Mouse (Mus musculus) heart, embryonic 14.5 days (tissue): Measurements from ENCODE around the gene Gpatch2l. TPM values are rescaled to one million over a fixed set of nuclear protein-coding genes. Genes with fewer than 3 reads are reported as not detected.

Experiments
- ATAC-seq: fragments of 200-750 bp; cut with Nextera tagmentation; 2 replicates; pipeline ENCODE4 v1.8.0; 2017; ENCODE audit warnings: low read depth, moderate TSS enrichment; ENCODE audit not compliant: insufficient number of reproducible peaks, insufficient read depth, low FRiP score
- H3K27ac ChIP-seq, 2 experiments: fragments of 200-500 bp in 1 of 2; fragments of 300-500 bp in 1 of 2; sonication (generic) in 1 of 2; replicated peaks in 1 of 2; 2 replicates each; pipeline ENCODE4 v1.5.1; 2012 to 2014; ENCODE audit warnings: low read depth in 2 of 2, low read length in 2 of 2, control low read depth in 1 of 2, mild to moderate bottlenecking in 1 of 2, mixed read lengths in 1 of 2; ENCODE audit not compliant: control insufficient read depth in 1 of 2, insufficient read depth in 1 of 2
- H3K27me3 ChIP-seq: fragments of 300-500 bp; sonication (generic); 2 replicates; pipeline ENCODE4 v1.6.1; 2014; ENCODE audit warnings: mild to moderate bottlenecking, low read length, control low read depth; ENCODE audit not compliant: control insufficient read depth, insufficient read depth
- H3K36me3 ChIP-seq: fragments of 300-500 bp; sonication (generic); 2 replicates; pipeline ENCODE4 v1.6.1; 2014; ENCODE audit warnings: mild to moderate bottlenecking, control low read depth, low read length, mixed read lengths; ENCODE audit not compliant: control insufficient read depth, insufficient read depth
- H3K4me1 ChIP-seq, 2 experiments: fragments of 200-500 bp in 1 of 2; fragments of 300-500 bp in 1 of 2; sonication (generic) in 1 of 2; 2 replicates each; pipeline ENCODE4 v1.6.1; 2012 to 2014; ENCODE audit warnings: low read length in 2 of 2, control low read depth in 1 of 2, mixed read lengths in 1 of 2; ENCODE audit not compliant: control insufficient read depth in 2 of 2, insufficient read depth in 2 of 2
- H3K4me2 ChIP-seq: fragments of 300-500 bp; sonication (generic); 2 replicates; pipeline ENCODE4 v1.6.1; 2014; ENCODE audit warnings: mild to moderate bottlenecking, low read length
- H3K4me3 ChIP-seq, 2 experiments: fragments of 200-500 bp in 1 of 2; fragments of 300-500 bp in 1 of 2; sonication (generic) in 1 of 2; 2 replicates each; pipeline ENCODE4 v1.5.1; 2012 to 2014; ENCODE audit warnings: low read length in 2 of 2, mild to moderate bottlenecking in 2 of 2, control low read depth in 1 of 2, low read depth in 1 of 2, moderate library complexity in 1 of 2; ENCODE audit not compliant: control insufficient read depth in 1 of 2, insufficient read depth in 1 of 2
- H3K9ac ChIP-seq: fragments of 300-500 bp; sonication (generic); 2 replicates; pipeline ENCODE4 v1.6.1; 2014; ENCODE audit warnings: mild to moderate bottlenecking, low read length
- H3K9me3 ChIP-seq: fragments of 300-500 bp; sonication (generic); 2 replicates; pipeline ENCODE4 v1.6.1; 2016; ENCODE audit warnings: low read length, control low read depth; ENCODE audit not compliant: control insufficient read depth
- WGBS: fragments of 180-500 bp; shearing (Covaris S2); extraction: QIAGEN DNeasy Blood & Tissue Kit; methylation state at CpG from one replicate; pipeline ENCODE4 v1.1.7; 2014; 5-methylcytosine and 5-hydroxymethylcytosine counted together
- polyA plus RNA-seq: library from polyadenylated mRNA; unstranded; fragments of >200 nt; fragmentation: Nextera tagmentation; extraction: Ambion mirVana; gene quantifications from 2 replicates; pipeline ENCODE4 v1.2.1, GENCODE M21; 2014

Gpatch2l gene
- polyA plus RNA-seq, 1 experiment from 2014 or later = 13.7 TPM

- H3K27me3 ChIP-seq = no peaks in the 10 kb centered on the region
- H3K9me3 ChIP-seq = no peaks in the 10 kb centered on the region
- H3K9ac ChIP-seq = no peak overlapping the region
- peaks cover 15% of the 10 kb centered on the region for H3K36me3 ChIP-seq
- no peak for ATAC-seq
- 68% methylated on average over 4 of the region's 4 CpGs for WGBS
- H3K4me1 ChIP-seq = peaks cover 0 to 13% of the 10 kb centered on the region in 2 experiments; a peak in 3 of 4 replicates
- no peak overlapping the region for H3K27ac ChIP-seq
- H3K4me2 ChIP-seq = no peak overlapping the region
- H3K4me3 ChIP-seq = no peak overlapping the region
Observed at GRCm38 (mm10) chr12:86250183-86250582, 8.5 kb downstream of the Gpatch2l start.

- no peak for ATAC-seq
- no peak overlapping the region for H3K9ac ChIP-seq
- H3K27me3 ChIP-seq = no peaks in the 10 kb centered on the region
- 87% methylated on average over 7 of the region's 7 CpGs for WGBS
- H3K27ac ChIP-seq = no peak overlapping the region
- H3K4me2 ChIP-seq = no peak overlapping the region
- no peak overlapping the region for H3K4me3 ChIP-seq
- peaks cover 20% of the 10 kb centered on the region for H3K36me3 ChIP-seq
- H3K9me3 ChIP-seq = 0 out of 2 replicates have a peak, but pooled peaks cover 3% of the 10 kb centered on the region
- H3K4me1 ChIP-seq = peaks cover 3 to 21% of the 10 kb centered on the region in 2 experiments
Observed at GRCm38 (mm10) chr12:86254910-86255309, 13.3 kb downstream of the Gpatch2l start.

- H3K4me2 ChIP-seq = no peak overlapping the region
- no peak overlapping the region for H3K9ac ChIP-seq
- no peak overlapping the region for H3K4me3 ChIP-seq
- 62% methylated on average over 9 of the region's 9 CpGs for WGBS
- ATAC-seq = no peak
- H3K4me1 ChIP-seq = peaks cover 0 to 6% of the 10 kb centered on the region in 2 experiments; a peak in 2 of 4 replicates
- peaks cover 66% of the 10 kb centered on the region for H3K36me3 ChIP-seq
- H3K27me3 ChIP-seq = no peaks in the 10 kb centered on the region
- no peaks in the 10 kb centered on the region for H3K9me3 ChIP-seq
- no peak overlapping the region for H3K27ac ChIP-seq
Observed at GRCm38 (mm10) chr12:86271626-86272025, 30.0 kb downstream of the Gpatch2l start.

GRCm38 (mm10) chr12:86274246-86274645 lies 32.6 kb downstream of the Gpatch2l start:
- Histone ChIP-seq H3K4me3 (no peak overlapping the region), H3K4me1 (peaks cover 2 to 6% of the 10 kb centered on the region in 2 experiments), H3K27ac (no peak overlapping the region), H3K36me3 (peaks cover 55% of the 10 kb centered on the region), H3K9ac (no peak overlapping the region), H3K4me2 (no peak overlapping the region), H3K27me3 (no peaks in the 10 kb centered on the region), H3K9me3 (no peaks in the 10 kb centered on the region)
- 80% methylated on average over 2 of the region's 2 CpGs for WGBS
- no peak for ATAC-seq

- Histone ChIP-seq H3K4me2 (no peak overlapping the region), H3K4me3 (no peak overlapping the region), H3K27me3 (no peaks in the 10 kb centered on the region), H3K9ac (no peak overlapping the region), H3K27ac (no peak overlapping the region), H3K36me3 (peaks cover 45% of the 10 kb centered on the region), H3K4me1 (peaks cover 2 to 6% of the 10 kb centered on the region in 2 experiments), H3K9me3 (no peaks in the 10 kb centered on the region)
- WGBS = 92% methylated on average over 3 of the region's 3 CpGs
- no peak for ATAC-seq
Observed at GRCm38 (mm10) chr12:86275731-86276130, 34.1 kb downstream of the Gpatch2l start.

- no peak for ATAC-seq
- H3K4me3 ChIP-seq = no peak overlapping the region
- H3K27me3 ChIP-seq = no peaks in the 10 kb centered on the region
- peaks cover 2 to 6% of the 10 kb centered on the region in 2 experiments for H3K4me1 ChIP-seq
- H3K4me2 ChIP-seq = no peak overlapping the region
- no peak overlapping the region for H3K27ac ChIP-seq
- peaks cover 41% of the 10 kb centered on the region for H3K36me3 ChIP-seq
- H3K9me3 ChIP-seq = no peaks in the 10 kb centered on the region
- 26% methylated on average over 2 of the region's 2 CpGs for WGBS
- H3K9ac ChIP-seq = no peak overlapping the region
Observed at GRCm38 (mm10) chr12:86276463-86276862, 34.8 kb downstream of the Gpatch2l start.

GRCm38 (mm10) chr12:86276895-86277294 lies 35.2 kb downstream of the Gpatch2l start:
- Histone ChIP-seq H3K9me3 (no peaks in the 10 kb centered on the region), H3K4me2 (no peak overlapping the region), H3K27ac (no peak overlapping the region), H3K9ac (no peak overlapping the region), H3K27me3 (no peaks in the 10 kb centered on the region), H3K36me3 (peaks cover 40% of the 10 kb centered on the region), H3K4me1 (peaks cover 2 to 6% of the 10 kb centered on the region in 2 experiments), H3K4me3 (no peak overlapping the region)
- WGBS = 62% methylated on average over 5 of the region's 5 CpGs
- ATAC-seq = no peak

GRCm38 (mm10) chr12:86280000-86280399 lies 38.3 kb downstream of the Gpatch2l start:
- H3K27ac ChIP-seq = no peak overlapping the region
- no peaks in the 10 kb centered on the region for H3K9me3 ChIP-seq
- no peak overlapping the region for H3K4me2 ChIP-seq
- no peak overlapping the region for H3K4me3 ChIP-seq
- WGBS = 72% methylated on average over 10 of the region's 10 CpGs
- H3K27me3 ChIP-seq = no peaks in the 10 kb centered on the region
- peaks cover 53% of the 10 kb centered on the region for H3K36me3 ChIP-seq
- no peak overlapping the region for H3K9ac ChIP-seq
- ATAC-seq = no peak
- peaks cover 2 to 10% of the 10 kb centered on the region in 2 experiments for H3K4me1 ChIP-seq
